Mouse (Mus musculus) heart, embryonic 15.5 days (tissue): ENCODE results near the gene Zfyve28. TPM values are rescaled to one million over a fixed set of nuclear protein-coding genes. Genes with fewer than 3 reads are reported as not detected.

Experiments
- ATAC-seq: fragments of 200-750 bp; cut with Nextera tagmentation; replicated peaks from 2 replicates; pipeline ENCODE4 v1.8.0; 2017; ENCODE audit warnings: low read depth, moderate TSS enrichment; ENCODE audit not compliant: insufficient number of reproducible peaks, insufficient read depth, low FRiP score
- H3K27ac ChIP-seq: fragments of 300-500 bp; sonication (generic); 2 replicates; pipeline ENCODE4 v1.5.1; 2015; ENCODE audit warnings: mild to moderate bottlenecking, inconsistent platforms
- H3K27me3 ChIP-seq: fragments of 300-500 bp; sonication (generic); 2 replicates; pipeline ENCODE4 v1.6.1; 2015; ENCODE audit warnings: inconsistent platforms
- H3K36me3 ChIP-seq: fragments of 300-500 bp; sonication (generic); 2 replicates; pipeline ENCODE4 v1.6.1; 2015; ENCODE audit warnings: mild to moderate bottlenecking, inconsistent platforms
- H3K4me1 ChIP-seq: fragments of 300-500 bp; sonication (generic); replicated peaks from 2 replicates; pipeline ENCODE4 v1.6.1; 2015; ENCODE audit warnings: inconsistent platforms
- H3K4me2 ChIP-seq: fragments of 300-500 bp; sonication (generic); 2 replicates; pipeline ENCODE4 v1.6.1; 2015; ENCODE audit warnings: inconsistent platforms, mild to moderate bottlenecking, moderate library complexity
- H3K4me3 ChIP-seq: fragments of 300-500 bp; sonication (generic); 2 replicates; pipeline ENCODE4 v1.5.1; 2015; ENCODE audit warnings: mild to moderate bottlenecking, inconsistent platforms
- H3K9ac ChIP-seq: fragments of 300-500 bp; sonication (generic); 2 replicates; pipeline ENCODE4 v1.6.1; 2015; ENCODE audit warnings: mild to moderate bottlenecking, inconsistent platforms
- H3K9me3 ChIP-seq: fragments of 300-500 bp; sonication (generic); replicated peaks from 2 replicates; pipeline ENCODE4 v1.6.1; 2016; ENCODE audit warnings: inconsistent platforms
- WGBS: fragments of 180-500 bp; shearing (Covaris S2); methylation state at CpG from one replicate; pipeline ENCODE4 v1.1.7; 2015; ENCODE audit warnings: mixed read lengths; 5-methylcytosine and 5-hydroxymethylcytosine counted together
- polyA plus RNA-seq: library from polyadenylated mRNA; unstranded; fragments of >200 nt; fragmentation: Nextera tagmentation; extraction: Ambion mirVana; gene quantifications from 2 replicates; pipeline ENCODE4 v1.2.1, GENCODE M21; 2015

The Zfyve28 gene
- polyA plus RNA-seq, 1 experiment from 2014 or later, result 0.23 TPM

DNA sequence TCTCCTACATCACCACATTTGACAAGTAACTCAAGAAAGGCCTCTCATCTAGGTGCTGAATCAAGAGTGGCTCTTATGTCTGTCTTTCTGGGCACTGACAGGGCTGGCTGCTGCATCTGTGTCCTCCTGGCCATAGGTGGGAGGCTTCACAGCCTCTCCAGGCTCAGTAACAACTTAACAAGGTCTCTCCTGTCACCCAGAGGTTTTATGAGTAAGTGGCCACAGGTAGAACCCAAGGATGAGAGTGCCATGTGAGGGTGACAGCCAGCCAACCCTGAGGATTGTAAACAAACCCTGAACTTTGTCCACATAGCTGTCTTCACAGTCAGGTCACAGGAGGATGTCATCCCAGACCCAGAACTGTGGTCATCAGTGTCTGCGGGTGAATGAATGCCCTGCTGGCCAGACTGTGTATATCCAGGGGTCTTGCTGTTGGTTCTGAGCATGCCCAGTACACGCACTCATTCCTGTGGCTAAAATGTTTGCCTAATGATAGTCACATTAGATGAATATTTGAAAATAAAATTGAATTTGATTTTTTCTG, 31.3 kb upstream of the Zfyve28 start:
- no peak overlapping the region for H3K9ac ChIP-seq
- no peak overlapping the region for H3K4me3 ChIP-seq
- H3K9me3 ChIP-seq, result no peaks in the 10 kb centered on the region
- 63% methylated on average over 2 of the region's 2 CpGs for WGBS
- no peak overlapping the region for H3K27ac ChIP-seq
- H3K36me3 ChIP-seq, result no peaks in the 10 kb centered on the region
- H3K27me3 ChIP-seq, result no peaks in the 10 kb centered on the region
- no peak overlapping the region for H3K4me2 ChIP-seq
- no peaks in the 10 kb centered on the region for H3K4me1 ChIP-seq
- ATAC-seq, result no peak

DNA sequence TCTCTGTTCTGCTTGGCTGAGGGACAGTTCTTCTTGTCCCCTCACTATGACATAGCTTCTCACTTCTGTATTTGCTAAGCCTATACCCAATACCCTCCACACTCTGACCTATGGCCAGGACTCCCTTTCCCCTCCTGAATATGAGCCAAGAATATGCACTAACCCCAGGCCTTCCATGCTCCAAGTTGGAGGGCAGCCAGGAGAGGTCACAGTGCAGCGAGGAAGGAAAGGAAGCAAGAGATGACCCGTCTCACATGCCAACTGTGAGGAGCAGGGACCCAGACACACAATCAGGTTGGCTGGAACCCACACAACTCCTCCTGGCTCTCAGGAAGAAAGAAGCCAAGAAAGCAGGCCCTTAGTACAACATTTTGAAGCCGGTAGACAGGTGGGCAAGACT, 20.8 kb upstream of the Zfyve28 start:
- WGBS, result 55% methylated on average over 3 of the region's 3 CpGs
- Histone ChIP-seq H3K9me3 (no peaks in the 10 kb centered on the region), H3K27ac (no peak overlapping the region), H3K36me3 (no peaks in the 10 kb centered on the region), H3K4me2 (no peak overlapping the region), H3K27me3 (peaks cover 3% of the 10 kb centered on the region; the same call in 1 of the 2 replicates), H3K4me3 (no peak overlapping the region), H3K9ac (no peak overlapping the region), H3K4me1 (no peaks in the 10 kb centered on the region)
- no peak for ATAC-seq

DNA sequence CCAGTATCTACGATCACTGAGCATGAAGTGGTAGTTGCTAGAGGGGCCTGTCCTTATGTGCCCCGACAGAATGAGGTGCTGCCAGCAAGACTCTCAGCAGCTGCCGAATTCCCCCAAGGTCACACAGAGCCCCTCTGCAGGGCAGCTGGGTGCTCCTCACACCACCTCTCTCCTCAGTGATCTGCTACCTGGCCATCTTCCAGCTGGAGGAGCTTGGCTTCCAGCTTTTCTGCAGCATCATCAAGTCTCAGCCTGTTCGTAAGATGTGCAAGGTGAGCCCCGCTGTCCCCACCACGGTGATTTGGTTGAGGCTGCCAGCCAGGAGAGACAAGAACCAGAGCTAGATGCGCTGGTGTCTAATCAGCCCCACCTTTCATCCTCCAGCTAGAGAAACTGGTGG, 14.1 kb upstream of the Zfyve28 start:
- H3K4me2 ChIP-seq, result no peak overlapping the region
- H3K4me3 ChIP-seq, result no peak overlapping the region
- H3K27ac ChIP-seq, result no peak overlapping the region
- no peak overlapping the region for H3K9ac ChIP-seq
- H3K36me3 ChIP-seq, result no peaks in the 10 kb centered on the region
- ATAC-seq, result no peak
- 0 out of 2 replicates have a peak, but pooled peaks cover 4% of the 10 kb centered on the region for H3K27me3 ChIP-seq
- 58% methylated on average over 7 of the region's 7 CpGs for whole genome bisulfite sequencing
- no peaks in the 10 kb centered on the region for H3K4me1 ChIP-seq
- no peaks in the 10 kb centered on the region for H3K9me3 ChIP-seq

DNA sequence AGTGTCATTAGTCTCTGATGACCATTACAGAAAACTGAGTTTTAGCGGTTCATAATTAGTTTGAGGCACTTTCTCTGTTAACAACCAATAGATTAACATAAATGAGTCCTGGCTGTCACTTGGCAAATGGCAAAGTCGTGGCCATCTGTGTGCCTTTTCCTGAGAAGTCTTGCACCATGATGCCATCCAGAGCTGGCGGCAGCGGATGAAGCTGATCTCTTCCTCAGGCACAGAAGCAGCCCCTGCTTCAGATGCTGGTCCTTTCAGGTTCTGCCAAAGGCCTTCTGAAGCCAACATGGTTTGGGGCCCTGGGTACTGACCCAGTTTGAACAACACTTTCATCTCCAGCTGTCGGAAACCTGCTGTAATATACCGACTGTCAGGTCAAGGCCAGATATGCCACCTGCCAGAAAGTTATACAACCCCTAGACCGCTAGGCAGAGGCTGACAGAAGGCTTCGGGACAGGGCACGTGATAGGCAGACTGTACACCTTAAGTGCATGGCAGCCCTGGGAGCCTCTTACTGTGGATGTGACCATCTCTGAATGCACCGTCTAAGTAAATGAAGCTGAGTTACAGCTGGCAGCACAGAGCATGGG, 10.8 kb upstream of the Zfyve28 start:
- no peaks in the 10 kb centered on the region for H3K36me3 ChIP-seq
- H3K9ac ChIP-seq, result no peak overlapping the region
- peaks cover 15% of the 10 kb centered on the region for H3K4me1 ChIP-seq
- H3K9me3 ChIP-seq, result no peaks in the 10 kb centered on the region
- H3K27ac ChIP-seq, result no peak overlapping the region
- WGBS, result 83% methylated on average over 10 of the region's 10 CpGs
- ATAC-seq, result no peak
- H3K4me2 ChIP-seq, result no peak overlapping the region
- H3K4me3 ChIP-seq, result no peak overlapping the region
- 0 out of 2 replicates have a peak, but pooled peaks cover 9% of the 10 kb centered on the region for H3K27me3 ChIP-seq

DNA sequence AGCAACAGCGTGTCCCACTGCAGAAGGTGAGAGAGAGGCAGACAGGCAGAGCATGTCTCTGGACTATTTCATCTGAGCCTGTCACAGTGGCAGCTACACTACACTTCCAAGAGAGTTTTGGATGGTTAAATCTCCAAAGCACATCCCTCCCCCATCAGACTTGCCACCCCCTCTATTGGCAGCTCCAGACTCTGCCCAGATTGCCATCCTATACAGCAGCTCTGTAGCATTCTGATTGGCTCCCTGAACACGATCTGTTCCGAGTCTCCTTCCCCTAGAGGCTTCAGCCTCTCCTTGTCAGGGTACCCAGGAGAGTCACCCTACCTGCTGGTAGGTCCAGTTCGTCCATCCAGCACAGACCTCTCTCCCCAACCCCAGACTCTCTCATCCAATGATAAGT, 9.8 kb upstream of the Zfyve28 start:
- Histone ChIP-seq H3K9me3 (no peaks in the 10 kb centered on the region), H3K4me3 (no peak overlapping the region), H3K9ac (no peak overlapping the region), H3K36me3 (no peaks in the 10 kb centered on the region), H3K27me3 (0 out of 2 replicates have a peak, but pooled peaks cover 9% of the 10 kb centered on the region), H3K27ac (no peak overlapping the region), H3K4me2 (no peak overlapping the region), H3K4me1 (peaks cover 17% of the 10 kb centered on the region)
- no peak for ATAC-seq
- WGBS, result 51% methylated on average over 4 of the region's 4 CpGs

DNA sequence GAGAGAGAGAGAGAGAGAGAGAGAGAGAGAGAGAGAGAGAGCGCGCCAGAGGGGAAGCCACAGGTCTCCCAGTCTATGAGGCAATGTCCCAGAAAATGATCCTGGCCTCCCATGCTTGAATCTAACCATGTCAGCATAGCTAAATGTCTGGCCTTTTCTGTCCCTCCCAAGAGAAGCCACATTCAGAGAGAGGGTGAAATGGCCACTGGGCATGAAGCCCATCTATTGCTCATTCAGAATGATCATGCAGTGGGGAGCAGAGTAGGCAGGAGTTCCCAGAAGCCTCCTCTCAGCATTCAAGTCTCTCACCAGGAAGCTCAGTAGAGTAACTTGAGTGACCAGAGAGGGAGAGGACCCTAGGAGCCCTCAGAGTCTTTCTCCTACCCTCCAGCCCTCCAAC, 6.9 kb upstream of the Zfyve28 start:
- Histone ChIP-seq H3K27me3 (peaks cover 13% of the 10 kb centered on the region), H3K4me3 (no peak overlapping the region), H3K9me3 (no peaks in the 10 kb centered on the region), H3K27ac (no peak overlapping the region), H3K9ac (no peak overlapping the region), H3K4me1 (peaks cover 17% of the 10 kb centered on the region), H3K36me3 (no peaks in the 10 kb centered on the region), H3K4me2 (no peak overlapping the region)
- no peak for ATAC-seq
- 68% methylated on average over 2 of the region's 2 CpGs for WGBS

DNA sequence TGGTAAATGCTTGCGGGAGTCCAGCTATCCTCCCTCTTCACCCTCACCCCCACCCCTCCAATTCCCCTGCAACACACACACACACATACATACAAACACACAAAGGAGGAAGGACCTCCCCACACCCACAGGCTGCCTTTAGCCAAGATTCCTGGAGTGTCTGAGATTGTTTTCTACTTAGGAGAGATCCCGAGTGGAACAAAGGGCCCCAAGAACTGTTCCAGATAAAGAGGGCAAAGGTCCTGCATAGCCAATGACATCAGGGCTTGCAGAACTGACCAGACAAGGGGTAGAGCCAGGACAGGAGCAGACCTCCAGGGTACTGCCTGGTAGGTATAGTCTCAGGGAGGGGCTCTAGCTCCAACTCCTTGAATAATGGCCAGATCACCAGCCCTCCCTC, 6.4 kb upstream of the Zfyve28 start:
- Histone ChIP-seq H3K27me3 (peaks cover 17% of the 10 kb centered on the region), H3K9me3 (no peaks in the 10 kb centered on the region), H3K9ac (no peak overlapping the region), H3K4me1 (peaks cover 17% of the 10 kb centered on the region), H3K4me3 (no peak overlapping the region), H3K4me2 (no peak overlapping the region), H3K27ac (no peak overlapping the region), H3K36me3 (no peaks in the 10 kb centered on the region)
- peak; percentile 56; the same call in 1 of the 2 replicates for ATAC-seq
- 20% methylated on average over 2 of the region's 2 CpGs for WGBS

DNA sequence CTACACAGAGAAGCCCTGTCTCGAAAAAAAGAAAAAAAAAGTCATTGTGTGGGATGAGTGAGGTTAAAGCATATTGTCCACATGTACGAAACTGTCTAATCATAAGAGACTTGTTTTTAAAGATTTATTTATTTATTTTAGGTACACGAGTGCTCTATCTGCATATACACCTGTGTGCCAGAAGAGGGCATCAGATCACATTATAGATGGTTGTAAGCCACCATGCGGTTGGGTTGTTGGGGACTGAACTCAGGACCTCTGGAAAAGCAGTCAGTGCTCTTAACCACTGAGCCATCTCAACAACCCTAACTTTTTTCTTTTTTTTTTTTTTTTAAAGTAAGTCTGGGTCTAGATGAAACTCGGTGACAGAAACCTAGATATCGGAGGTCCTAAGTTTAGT, 5.1 kb upstream of the Zfyve28 start:
- Histone ChIP-seq H3K9ac (no peak overlapping the region), H3K9me3 (no peaks in the 10 kb centered on the region), H3K27ac (no peak overlapping the region), H3K4me2 (no peak overlapping the region), H3K27me3 (peaks cover 29% of the 10 kb centered on the region), H3K4me3 (no peak overlapping the region), H3K36me3 (no peaks in the 10 kb centered on the region), H3K4me1 (peaks cover 20% of the 10 kb centered on the region)
- no peak for ATAC-seq
- 79% methylated on average over 6 of the region's 6 CpGs for WGBS

DNA sequence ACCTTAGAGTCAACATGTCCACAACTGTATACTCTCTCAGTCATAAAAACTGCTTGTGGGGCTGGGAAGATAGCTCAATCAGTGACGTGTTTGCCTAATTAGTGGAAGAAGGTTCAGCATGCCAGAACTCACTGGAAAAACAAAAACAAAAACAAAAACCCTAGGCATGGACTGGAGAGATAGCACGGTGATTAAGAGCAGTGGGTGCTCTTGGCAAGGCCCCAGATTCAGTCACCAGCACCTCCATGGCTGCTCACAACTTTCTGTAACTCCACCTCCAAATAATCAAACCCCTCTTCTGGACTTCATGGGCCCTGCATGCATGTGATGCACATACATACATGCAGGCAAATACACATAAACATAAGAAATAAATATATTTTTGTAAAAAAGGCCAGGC, 1.0 kb upstream of the Zfyve28 start:
- Histone ChIP-seq H3K27ac (no peak overlapping the region), H3K4me2 (no peak overlapping the region), H3K9ac (no peak overlapping the region), H3K36me3 (no peaks in the 10 kb centered on the region), H3K9me3 (no peaks in the 10 kb centered on the region), H3K4me3 (no peak overlapping the region), H3K27me3 (peaks cover 59% of the 10 kb centered on the region), H3K4me1 (peaks cover 28% of the 10 kb centered on the region)
- 67% methylated on average over 2 of the region's 2 CpGs for WGBS
- ATAC-seq, result no peak

DNA sequence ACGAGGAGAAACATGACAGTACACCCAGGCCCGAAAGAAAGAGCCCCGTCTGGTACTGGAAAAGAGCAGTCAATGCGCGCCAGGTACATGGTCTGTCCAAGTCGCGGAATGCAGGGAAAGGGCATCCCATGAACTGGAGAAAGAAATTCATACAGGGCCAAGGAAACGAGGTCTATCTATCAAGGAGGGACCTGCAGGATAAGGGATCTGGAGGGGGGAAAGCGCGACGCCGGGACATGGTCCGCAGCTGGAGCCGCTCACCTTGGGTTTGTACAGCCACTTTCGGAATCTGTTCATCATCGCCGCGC, 457 bp downstream of the Zfyve28 start:
- Histone ChIP-seq H3K9ac (peak overlapping the region; percentile 40; the same call in 1 of the 2 replicates), H3K4me2 (peak overlapping the region; percentile 96), H3K27ac (no peak overlapping the region), H3K9me3 (no peaks in the 10 kb centered on the region), H3K4me3 (peak overlapping the region; percentile 65), H3K4me1 (peaks cover 24% of the 10 kb centered on the region), H3K27me3 (peaks cover 59% of the 10 kb centered on the region), H3K36me3 (no peaks in the 10 kb centered on the region)
- WGBS, result under 1% methylated on average over 18 of the region's 18 CpGs
- no peak for ATAC-seq

DNA sequence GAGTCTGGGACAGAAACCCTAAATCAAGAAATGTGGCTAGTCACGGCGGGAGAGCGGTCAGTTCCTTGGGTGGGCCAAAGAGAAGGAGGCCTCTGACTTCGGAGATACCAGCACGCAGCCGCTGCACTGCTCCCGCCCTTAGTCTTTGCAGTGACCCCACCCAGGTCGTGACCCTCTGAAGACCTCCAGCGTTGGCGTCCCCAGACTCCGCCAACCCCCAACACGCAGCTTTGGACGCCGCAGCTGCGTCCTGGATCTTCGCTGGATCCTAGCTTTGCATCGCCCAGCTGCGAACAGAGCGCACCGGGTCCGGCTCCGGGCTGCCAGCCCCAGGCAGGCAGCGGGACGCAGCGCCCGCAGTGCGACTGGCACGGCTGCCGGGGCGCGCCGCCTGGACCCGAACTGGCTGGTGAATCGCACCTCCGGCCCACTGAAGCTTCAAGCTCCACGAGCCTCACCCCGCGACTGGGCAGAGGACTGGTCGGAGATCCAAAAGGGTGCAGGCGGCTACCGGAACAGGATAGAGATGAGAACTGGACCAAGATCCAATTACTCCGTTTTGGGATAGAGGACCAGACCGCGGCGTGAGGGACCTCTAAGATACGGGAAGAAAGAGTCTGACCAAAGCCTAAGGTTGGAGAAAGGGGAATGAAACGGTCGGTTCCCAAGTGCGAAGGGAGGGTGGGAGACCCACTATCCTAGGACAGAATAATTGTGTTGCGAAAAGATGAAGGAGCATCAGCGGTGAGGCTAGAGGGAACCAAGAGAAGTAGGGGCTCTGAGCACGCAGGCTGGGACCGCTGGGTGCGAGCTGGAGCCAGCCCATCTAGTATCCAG, 1.0 kb downstream of the Zfyve28 start:
- peaks cover 24% of the 10 kb centered on the region for H3K4me1 ChIP-seq
- ATAC-seq, result no peak
- no peak overlapping the region for H3K27ac ChIP-seq
- peak overlapping the region; percentile 96 for H3K4me2 ChIP-seq
- peak overlapping the region; percentile 65 for H3K4me3 ChIP-seq
- peaks cover 59% of the 10 kb centered on the region for H3K27me3 ChIP-seq
- no peaks in the 10 kb centered on the region for H3K9me3 ChIP-seq
- H3K36me3 ChIP-seq, result no peaks in the 10 kb centered on the region
- WGBS, result 2% methylated on average over 54 of the region's 54 CpGs
- H3K9ac ChIP-seq, result peak overlapping the region; percentile 40; the same call in 1 of the 2 replicates
